Mouse (Mus musculus): ENCODE data around the gene Ikbke.
A peak's percentile ranks its signal among the peaks of the same experiment; 100 is the strongest.

Ikbke gene

GRCm38 (mm10) chr1:131236077-131236476 is 43.3 kb downstream of the Ikbke start:
- no peak for DNase-seq

DNA sequence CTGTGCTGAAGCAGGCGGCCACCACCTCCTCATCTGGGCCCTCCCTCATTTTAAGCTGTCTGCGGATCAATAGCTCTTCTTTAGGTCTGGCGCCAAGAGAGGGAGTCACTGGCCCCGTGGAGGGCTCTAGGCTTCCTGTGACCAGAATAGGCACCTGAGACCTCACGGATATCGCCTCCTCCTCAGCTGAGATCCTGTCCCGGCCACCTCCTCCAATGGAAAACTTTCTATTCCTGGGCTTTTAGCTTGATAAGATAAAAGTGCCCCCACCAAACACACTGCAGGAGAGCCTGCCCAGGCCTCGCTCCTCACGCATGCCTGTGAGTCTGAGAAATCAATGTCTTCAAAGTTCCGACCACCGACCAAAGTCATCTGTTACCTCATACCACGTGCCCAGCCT is 45.9 kb downstream of the Ikbke start:
- DNase-seq: no peak

DNA sequence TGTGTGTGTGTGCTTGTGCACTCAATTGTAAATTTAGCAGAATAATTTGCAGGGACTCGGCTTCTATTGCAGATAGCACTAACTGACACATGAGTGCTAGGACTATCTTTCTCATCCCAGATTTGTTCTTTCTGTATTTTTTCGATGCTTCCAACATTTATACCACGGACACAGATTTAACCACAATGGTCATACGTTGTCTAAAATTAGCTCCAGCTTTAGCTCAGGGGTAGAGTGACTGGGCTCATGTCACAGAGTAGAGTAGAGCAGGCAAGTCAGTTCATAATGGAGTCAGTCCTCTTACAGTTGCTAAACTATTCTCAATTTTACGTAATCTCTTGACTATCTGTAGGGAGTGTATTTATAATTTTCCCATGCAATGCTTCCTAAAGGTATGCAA is 50.7 kb downstream of the Ikbke start:
- no peak for DNase-seq

DNA sequence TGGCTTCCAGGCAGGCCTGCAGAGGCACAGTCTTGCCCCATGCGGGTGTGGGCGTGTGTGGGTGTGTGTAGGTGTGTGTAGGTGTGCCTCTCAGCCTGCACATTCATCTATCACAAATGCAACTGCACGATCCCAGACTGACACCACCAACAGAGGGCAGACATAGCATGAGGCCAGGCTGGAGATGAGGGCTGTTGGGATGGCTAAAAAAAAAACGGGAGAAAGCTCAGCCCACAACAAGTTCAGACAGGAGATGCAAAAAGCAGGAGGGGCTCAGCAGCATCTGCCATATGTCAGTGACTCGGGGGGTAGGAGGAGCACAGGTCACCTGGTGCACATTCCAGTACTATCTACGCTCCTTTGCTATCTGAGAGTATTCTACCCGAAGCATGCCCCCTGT is 51.2 kb downstream of the Ikbke start:
- DNase-seq: no peak

DNA sequence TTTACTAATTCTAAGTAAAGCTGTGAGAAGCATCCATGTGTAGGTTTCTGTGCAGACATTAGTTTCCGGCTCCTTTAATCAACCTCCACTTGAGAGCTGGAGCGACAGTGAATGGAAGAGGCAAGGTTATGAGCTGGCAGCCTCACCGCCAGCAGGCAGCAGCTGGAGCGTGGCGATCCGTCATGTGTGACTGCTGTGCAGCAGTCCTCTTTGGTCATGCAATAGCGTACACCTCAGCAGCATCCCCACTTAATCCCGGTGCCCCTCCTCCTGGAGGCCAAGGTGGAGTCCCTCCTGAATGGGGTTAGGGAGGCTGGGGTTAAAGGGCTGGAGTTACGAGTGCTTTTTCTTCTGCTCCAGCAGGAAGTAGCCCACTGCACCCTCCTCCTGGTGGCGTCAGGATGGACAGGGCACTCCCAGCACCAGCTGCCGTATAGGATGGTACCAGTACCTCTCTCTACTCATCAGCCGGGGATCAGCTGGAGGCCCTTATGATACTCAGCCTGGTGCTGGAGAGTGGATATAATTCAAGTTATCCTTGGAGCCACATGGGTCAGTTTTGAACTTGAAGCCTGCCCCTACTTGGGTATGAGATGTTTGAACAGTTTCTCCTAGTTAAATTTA is 54.4 kb downstream of the Ikbke start:
- DNase-seq: no peak

- no peak for DNase-seq
Measured at GRCm38 (mm10) chr1:131223345-131223744, 56.1 kb downstream of the Ikbke start.

- DNase-seq: no peak
Measured at GRCm38 (mm10) chr1:131221822-131222590, 57.4 kb downstream of the Ikbke start.

GRCm38 (mm10) chr1:131218933-131219332 is 60.5 kb downstream of the Ikbke start:
- no peak for DNase-seq

DNA sequence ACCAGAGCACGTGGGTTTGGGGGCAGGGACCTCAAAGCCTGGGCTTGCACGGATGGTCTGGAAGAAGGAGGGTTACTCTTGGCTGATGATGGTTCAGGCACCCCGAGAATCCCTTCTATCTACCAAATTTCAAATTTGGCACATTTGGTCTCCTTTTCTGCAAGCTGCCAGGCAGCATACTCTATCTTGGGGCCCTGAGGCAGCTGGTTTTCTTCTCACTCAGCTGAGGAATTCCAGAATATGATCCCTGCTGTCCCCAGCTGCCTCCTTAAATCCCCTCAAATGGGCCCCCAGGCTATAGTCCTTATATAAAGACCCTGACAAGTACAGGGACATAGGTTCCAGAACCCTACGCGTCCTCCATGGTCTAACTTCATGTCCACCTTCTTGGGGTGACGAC is 66.0 kb downstream of the Ikbke start:
- no peak for DNase-seq

DNA sequence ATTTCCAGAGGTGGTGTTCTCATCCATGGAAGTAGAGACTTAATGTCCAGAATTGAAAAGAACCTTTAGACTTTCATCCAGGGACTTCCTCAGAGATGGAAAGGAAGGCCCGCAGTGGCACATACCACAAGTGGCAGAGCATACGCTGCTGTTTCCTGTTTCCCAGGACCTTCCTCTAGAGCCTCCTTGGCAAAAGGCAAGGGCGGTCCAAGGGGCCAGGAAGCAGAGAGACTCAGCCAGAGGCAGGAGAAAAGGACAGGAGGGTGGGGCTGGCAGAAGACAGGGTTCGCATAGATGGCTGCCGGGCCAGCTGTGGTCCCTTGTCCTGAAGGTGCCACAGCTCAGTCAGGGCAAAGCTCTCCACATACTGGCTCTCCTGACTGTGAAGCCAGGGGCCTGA is 66.5 kb downstream of the Ikbke start:
- peak; percentile 29 for DNase-seq

DNA sequence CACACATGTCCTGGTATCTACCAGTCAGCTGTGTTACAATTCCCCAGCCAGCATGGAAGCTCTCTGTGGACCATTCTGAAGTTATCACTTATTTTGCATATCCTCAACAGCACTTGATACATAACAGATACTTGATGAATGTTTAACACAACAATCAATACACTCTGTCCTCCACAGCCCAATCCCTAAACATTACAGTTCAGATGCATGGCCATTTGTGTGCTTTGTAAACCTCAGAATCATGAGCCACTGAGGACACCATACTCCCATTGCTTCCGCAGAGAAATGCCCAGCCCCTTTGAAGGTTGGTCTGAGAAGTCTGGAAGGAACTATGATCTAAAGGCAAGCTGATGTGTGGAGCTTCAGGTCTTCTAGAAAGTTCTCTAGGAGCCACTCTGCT is 67.8 kb downstream of the Ikbke start:
- DNase-seq: no peak

- no peak for DNase-seq
Measured at GRCm38 (mm10) chr1:131209971-131210426, 69.4 kb downstream of the Ikbke start.

DNA sequence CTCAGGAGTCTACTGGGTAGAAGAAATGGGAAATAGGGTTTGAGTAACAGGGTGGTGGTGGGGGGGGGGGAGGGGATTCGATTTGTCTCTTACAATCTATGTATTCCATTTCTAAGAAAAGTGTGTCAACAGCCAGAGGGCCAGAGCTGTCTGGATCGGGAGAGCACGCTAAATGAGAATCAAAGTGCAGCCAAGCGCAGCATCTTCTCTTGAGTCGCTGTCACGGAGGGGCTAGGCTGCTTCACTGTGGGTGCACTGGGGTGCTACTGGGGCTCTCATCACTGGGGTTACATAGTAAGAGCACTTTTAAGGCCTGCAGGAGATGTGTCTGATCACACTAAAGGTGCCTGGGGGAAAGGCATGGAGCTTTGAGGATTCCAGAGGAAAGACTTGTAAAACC is 70.6 kb downstream of the Ikbke start:
- DNase-seq: no peak

DNA sequence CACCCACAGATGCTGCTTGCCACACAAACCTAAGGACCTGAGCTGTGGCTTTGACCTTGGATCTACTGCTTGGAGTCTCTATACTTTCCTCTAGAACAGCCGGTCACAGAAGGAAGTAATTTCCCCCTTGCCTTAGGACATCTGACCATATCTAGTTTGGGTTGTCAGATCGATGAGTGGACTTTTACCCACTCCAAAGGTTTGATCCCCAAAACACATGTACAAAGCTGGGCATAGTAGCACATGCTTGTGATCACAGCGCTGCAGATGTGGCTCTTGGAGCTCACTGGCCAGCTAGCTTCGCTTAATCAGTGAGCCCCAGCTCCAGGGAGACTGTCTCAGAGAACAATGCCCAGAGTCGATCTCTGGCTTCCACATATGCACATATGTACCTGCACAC is 71.3 kb downstream of the Ikbke start:
- no peak for DNase-seq

GRCm38 (mm10) chr1:131207531-131207930 is 71.9 kb downstream of the Ikbke start:
- DNase-seq: peak; percentile 85

GRCm38 (mm10) chr1:131206342-131206741 is 73.1 kb downstream of the Ikbke start:
- no peak for DNase-seq

DNA sequence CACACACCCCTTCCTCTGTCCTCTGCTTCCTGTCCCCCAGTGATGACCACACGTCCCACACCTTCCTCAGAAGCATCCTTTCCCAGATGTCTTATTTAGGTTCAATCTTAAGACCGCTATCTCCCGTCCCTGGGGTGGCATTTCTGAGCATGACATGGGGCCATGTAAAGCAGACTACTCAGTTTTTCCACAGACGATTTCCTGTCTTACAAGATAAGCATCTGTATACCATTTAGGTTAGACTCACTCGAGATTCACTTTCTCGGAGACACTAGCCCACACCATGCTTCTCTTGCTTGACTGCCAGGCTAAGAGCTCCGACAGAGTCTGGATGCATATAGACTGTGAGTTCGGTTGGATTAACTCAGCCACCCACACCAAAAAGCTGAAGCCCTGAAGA is 74.9 kb downstream of the Ikbke start:
- no peak for DNase-seq
